Mouse (Mus musculus) skeletal muscle tissue, adult 2 months (tissue): Measurements from ENCODE around the gene C330007P06Rik.
A peak's percentile ranks its signal among the peaks of the same experiment; 100 is the strongest.
"Not testable (repeated sequence)": the region's sequence is repeated elsewhere in the genome, so short reads cannot be mapped to it uniquely, and the experiment has no call there.

ENCODE experiments used
- DNase-seq: peaks from one replicate; pipeline ENCODE4 v3.0.0-alpha.2; 2012; ENCODE audit warnings: low read depth, low spot score

C330007P06Rik gene

DNA sequence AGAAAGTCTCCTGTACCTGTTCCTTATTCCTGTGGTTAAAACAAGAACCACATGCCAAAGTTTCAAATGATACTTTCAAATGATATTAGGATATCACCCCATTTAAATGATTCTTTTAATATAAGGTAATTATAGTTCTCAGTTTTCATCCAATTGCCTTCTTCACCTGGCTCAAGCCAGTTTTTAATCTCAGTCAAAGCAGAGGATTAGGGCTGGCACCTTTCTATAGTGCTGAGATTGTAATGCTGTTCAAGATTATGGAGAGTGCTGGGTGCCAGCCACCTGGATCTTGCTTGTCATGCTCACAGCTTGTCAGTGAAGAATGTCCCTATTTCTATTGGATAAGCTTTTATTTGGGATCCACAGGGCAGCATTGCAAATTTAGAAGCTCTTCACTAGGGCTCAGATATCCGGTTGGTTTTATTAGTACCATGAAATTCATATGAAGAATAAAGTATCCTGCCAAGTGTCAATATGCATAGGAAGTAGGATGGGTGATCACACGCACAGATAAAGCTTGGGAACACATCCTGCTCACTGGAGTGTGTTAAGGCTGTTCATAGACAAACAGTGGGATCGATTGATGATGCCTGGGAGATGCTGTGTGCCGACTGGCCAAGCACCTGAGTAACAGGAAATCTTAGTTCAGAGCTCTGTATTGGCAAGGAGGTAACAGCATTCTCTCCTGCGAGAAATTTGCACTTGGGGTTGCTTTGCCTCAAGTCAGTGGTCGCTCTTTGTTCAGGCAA lies 74.6 kb downstream of the C330007P06Rik start:
- no peak for DNase-seq

DNA sequence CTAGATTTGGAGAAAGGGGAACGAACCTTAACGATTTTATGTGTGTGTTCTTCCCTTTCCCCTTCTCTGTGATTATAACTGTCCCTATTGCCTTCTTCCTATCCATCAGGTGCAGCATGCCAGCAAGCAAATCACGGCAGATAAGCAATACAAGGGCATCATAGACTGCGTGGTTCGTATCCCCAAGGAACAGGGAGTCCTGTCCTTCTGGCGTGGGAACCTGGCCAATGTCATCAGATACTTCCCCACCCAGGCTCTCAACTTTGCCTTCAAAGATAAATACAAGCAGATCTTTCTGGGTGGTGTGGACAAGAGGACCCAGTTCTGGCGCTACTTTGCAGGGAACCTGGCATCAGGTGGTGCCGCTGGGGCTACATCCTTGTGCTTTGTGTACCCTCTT lies 77.2 kb downstream of the C330007P06Rik start:
- not testable (repeated sequence) for DNase-seq

DNA sequence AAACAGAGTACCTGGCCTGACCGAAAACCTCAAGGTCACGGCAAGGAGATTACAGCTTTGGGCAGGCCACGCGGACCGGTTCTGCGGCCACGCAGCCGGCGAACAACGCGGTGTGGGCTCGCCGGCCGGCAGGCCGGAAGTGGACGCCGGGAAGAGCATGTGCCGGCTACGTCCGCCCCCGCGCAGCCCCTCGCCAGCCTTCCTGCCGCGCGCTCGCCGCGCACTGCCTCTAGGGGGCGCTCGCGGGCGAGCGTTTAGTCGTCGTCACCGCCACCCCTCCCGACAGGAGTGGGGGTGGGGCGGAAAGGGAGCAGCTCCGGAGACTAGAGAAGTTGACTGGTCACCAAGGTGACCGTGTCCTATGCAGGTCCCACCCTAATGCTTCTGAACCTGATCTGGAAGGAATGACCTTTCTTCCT lies 77.7 kb downstream of the C330007P06Rik start:
- peak; percentile 82 for DNase-seq

GRCm38 (mm10) chrX:36795424-36796162 lies 78.3 kb downstream of the C330007P06Rik start, which contains the start of gene Slc25a5:
Gene Slc25a5, plus strand, starts transcription at chrX:36795651.
- DNase-seq, result peak; percentile 89

- no peak for DNase-seq
Measured at GRCm38 (mm10) chrX:36794571-36794970, 79.3 kb downstream of the C330007P06Rik start.

DNA sequence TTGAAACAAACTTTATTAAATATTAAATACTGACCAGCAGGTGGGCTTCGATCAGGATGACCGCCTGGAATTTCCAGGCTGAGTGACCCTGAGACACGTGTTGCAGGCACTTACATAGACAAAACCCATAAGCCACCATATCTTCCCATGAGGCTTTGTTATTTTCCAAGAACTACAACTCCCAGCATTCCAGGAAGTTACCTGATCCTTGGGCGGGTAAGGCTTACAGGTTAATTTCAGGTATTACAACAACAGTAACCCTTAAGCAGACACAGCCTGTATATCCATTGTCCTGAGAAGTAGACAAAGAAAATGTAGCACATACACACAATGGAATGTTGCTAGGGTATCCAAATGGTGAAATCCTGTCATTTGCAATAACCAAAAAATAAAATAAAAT lies 84.6 kb downstream of the C330007P06Rik start:
- DNase-seq, result no peak

DNA sequence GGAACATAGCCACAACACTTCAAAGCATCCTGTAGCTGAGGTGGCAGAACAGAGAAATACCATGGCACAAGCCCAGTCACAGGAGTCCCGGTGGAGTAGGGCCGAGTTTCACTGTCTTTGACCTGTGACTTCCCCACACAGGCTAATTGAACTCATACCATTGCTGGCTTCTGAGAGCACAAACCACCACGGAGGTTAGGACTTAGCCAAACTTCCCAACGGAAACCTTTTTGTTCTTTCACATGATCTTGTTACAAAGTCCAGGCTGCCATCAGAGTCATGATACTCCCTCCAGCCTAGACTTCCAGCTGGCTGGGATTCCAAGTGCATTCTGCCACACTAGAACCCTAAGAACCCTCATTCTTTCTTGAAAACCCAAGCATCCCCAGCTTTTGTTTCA lies 96.2 kb downstream of the C330007P06Rik start:
- no peak for DNase-seq

DNA sequence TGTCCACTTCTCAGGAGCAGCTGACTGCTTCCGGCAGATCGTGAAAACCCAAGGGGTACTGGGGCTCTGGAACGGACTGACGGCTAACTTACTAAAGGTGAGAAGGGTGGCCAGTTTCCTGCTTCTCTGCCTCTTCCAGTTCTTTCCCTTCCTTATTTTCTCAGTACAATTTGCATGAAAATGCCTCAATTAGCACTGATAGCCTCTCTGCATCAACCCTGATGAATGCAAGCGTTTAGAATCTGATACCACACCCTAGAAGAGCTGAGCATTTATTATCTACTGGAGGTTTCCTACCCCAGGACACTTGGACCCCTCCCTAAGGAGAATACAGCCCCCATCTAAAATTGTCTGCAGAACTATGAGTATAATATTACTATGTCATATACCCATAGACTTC lies 98.4 kb downstream of the C330007P06Rik start:
- DNase-seq, result no peak
